15 mouse cellular contexts compared by ENCODE assay signal in the genomic region with DNA sequence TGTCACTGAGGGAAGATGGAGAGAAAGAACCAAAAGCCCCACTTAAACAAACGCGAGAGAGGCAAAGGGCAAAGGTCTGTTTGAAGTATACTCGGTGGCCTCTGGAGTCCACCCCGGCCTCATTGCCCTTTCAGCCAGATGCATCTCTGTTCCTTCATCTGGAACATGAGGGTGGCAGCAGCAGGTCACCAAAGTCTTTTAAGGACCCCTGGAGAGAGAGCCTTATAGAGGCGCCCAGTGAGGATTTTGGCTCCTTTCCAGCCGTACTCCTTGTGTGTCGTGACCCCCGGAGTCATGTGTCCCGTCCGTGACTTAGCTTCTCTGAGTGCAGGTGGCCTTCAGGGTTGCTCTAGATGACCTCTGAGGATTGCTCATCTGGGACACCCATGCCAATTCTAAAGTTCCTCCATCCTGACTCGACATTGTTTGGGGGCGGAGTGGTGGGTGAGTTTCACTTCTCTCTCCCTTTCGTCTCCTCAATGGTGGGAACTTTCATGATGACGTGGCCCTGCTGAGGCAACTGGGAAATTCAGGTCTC. TPM values are rescaled to one million over a fixed set of nuclear protein-coding genes. Genes with fewer than 3 reads are reported as not detected.
DNase-seq lines count a peak whose midpoint lies in the region; ATAC-seq lines count a peak whose summit lies in the region.
"Had no signal": no experiment of that assay in that cellular context is flagged by ENCODE, and none has a peak within 500 bp of the region (broad histone marks: within the 10 kb centered on the region; RNA-seq: fewer than 3 reads in every experiment).

No protein-coding gene starts in this region.

- no peak overlapping the region for H3K4me2 ChIP-seq in forebrain, embryonic 11.5 days (ENCODE audit: low read depth, low read length, severe bottlenecking)
- H3K4me2 ChIP-seq: hindbrain, embryonic 12.5 days; midbrain, embryonic 13.5 days had no signal

- H3K27ac ChIP-seq in forebrain, embryonic 11.5 days (ENCODE audit: low read depth, low read length) = no peak overlapping the region
- H3K27ac ChIP-seq: forebrain, embryonic 10.5 days; hindbrain, embryonic 12.5 days; layer of hippocampus, adult 2 months; midbrain, embryonic 13.5 days had no signal

- no peak overlapping the region for H3K4me3 ChIP-seq in forebrain, embryonic 11.5 days (ENCODE audit: low read depth, low read length)
- H3K4me3 ChIP-seq: forebrain, embryonic 10.5 days; hindbrain, embryonic 12.5 days; layer of hippocampus, adult 2 months; midbrain, embryonic 13.5 days had no signal

- H3K27me3 ChIP-seq in forebrain, embryonic 11.5 days (ENCODE audit: control insufficient read depth, insufficient read depth, low read length) = no peaks in the 10 kb centered on the region
- H3K27me3 ChIP-seq: hindbrain, embryonic 12.5 days had no signal

- ATAC-seq in forebrain, embryonic 11.5 days (replicated peaks; ENCODE audit: low FRiP score) = no peak
- ATAC-seq: midbrain, embryonic 13.5 days had no signal

- peak; percentile 16 for DNase-seq in heart, adult 8-10 months (ENCODE audit: low spot score)
- no peak for DNase-seq in heart, postnatal 4 days
- peak; percentile 73 for DNase-seq in A20 (ENCODE audit: low read depth, low spot score)
- peak; percentile 14 for DNase-seq in brain, adult 2 months (ENCODE audit: low read depth, low spot score)
- DNase-seq in kidney, postnatal 10 days = peak; percentile 61
- DNase-seq in thymus, postnatal 36 days = no peak
- DNase-seq in forebrain, embryonic 11.5 days (ENCODE audit: low spot score) = no peak
- no peak for DNase-seq in thymus, postnatal 0 days (ENCODE audit: low spot score)
- DNase-seq: cerebellum, adult 18-20 months; lung, adult 2 months; thymus, postnatal 25 days had no signal

- no peaks in the 10 kb centered on the region for H3K4me1 ChIP-seq in forebrain, embryonic 11.5 days (replicated peaks; ENCODE audit: control insufficient read depth, insufficient read depth, low read length)
- H3K4me1 ChIP-seq: forebrain, embryonic 10.5 days; hindbrain, embryonic 12.5 days; midbrain, embryonic 13.5 days had no signal

- no peak overlapping the region for H3K9ac ChIP-seq in forebrain, embryonic 11.5 days (ENCODE audit: low read length)
- H3K9ac ChIP-seq: hindbrain, embryonic 12.5 days; midbrain, embryonic 13.5 days had no signal

- no peaks in the 10 kb centered on the region for H3K36me3 ChIP-seq in forebrain, embryonic 11.5 days (ENCODE audit: control insufficient read depth, insufficient read depth, low read length)
- H3K36me3 ChIP-seq: forebrain, embryonic 10.5 days; hindbrain, embryonic 12.5 days; midbrain, embryonic 13.5 days had no signal

- WGBS in forebrain, embryonic 11.5 days = 85% methylated on average over 14 of the region's 14 CpGs

- H3K9me3 ChIP-seq in forebrain, embryonic 11.5 days (ENCODE audit: control insufficient read depth, low read length) = no peaks in the 10 kb centered on the region
- H3K9me3 ChIP-seq: forebrain, embryonic 10.5 days; hindbrain, embryonic 12.5 days; midbrain, embryonic 13.5 days had no signal

RNA-seq across cellular contexts. Expression of a gene that starts 15.8 kb away (rescaled TPM):
- not detected for total RNA-seq in heart, adult 8-10 months (2022)
- not detected for total RNA-seq in heart, postnatal 4 days (2021)
- polyA plus RNA-seq in forebrain, embryonic 11.5 days (2014; fragmentation: Nextera tagmentation; extraction: Ambion mirVana) = not detected in 2 replicates
- polyA plus RNA-seq in thymus, postnatal 0 days (2015; fragmentation: Nextera tagmentation; extraction: Ambion mirVana) = not detected in 2 replicates
- polyA plus RNA-seq: forebrain, embryonic 10.5 days; midbrain, embryonic 13.5 days had no signal

Comparison
In these comparisons a context has a peak if more than half of its experiments do, and no peak if none do; other contexts are left out.
1. DNase-seq: peak in heart, adult 8-10 months (single experiment), A20 (single experiment), brain, adult 2 months (single experiment) and kidney, postnatal 10 days (single experiment); none in heart, postnatal 4 days (single experiment), thymus, postnatal 36 days (0 of 2), forebrain, embryonic 11.5 days (single experiment) and thymus, postnatal 0 days (single experiment).